Mouse (Mus musculus): ENCODE data around the gene Mtmr12. TPM values are rescaled to one million over a fixed set of nuclear protein-coding genes. Genes with fewer than 3 reads are reported as not detected.

Mtmr12 gene
- total and polyA plus RNA-seq, 2 experiments, result 3.4 to 6.5 TPM

DNA sequence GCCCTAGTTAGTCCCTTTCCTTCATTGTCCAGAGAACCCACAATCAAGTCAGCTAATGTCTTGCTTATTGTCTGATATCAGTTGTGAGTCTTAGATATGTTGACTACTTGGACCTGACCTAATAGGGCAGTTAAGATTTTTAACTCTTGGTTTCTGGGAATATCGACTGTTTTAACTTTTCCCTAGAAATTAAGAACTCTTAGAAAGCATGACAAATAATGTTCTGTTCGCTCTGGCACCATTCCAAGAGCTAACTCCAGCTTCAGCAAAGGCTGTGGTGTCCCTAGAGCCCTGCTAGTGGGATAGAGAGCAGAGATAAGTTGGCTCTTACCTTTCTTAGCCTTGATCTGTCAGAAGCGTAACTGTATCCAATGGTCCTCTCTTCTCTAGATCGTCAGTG lies 32.7 kb downstream of the Mtmr12 start:
- Histone ChIP-seq H3K27ac (replicated peaks; ENCODE audit: insufficient read depth, low read depth, low read length) (no peak overlapping the region), H3K36me3 (ENCODE audit: control insufficient read depth, insufficient read depth, low read length) (peaks cover 32% of the 10 kb centered on the region), H3K4me3 (ENCODE audit: insufficient read depth, low read depth, low read length) (no peak overlapping the region), H3K4me1 (ENCODE audit: control insufficient read depth, insufficient read depth, low read length) (no peaks in the 10 kb centered on the region), H3K9ac (ENCODE audit: low read depth, low read length) (no peak overlapping the region), H3K27me3 (ENCODE audit: control insufficient read depth, insufficient read depth, low read length) (no peaks in the 10 kb centered on the region), H3K79me2 (ENCODE audit: control insufficient read depth, insufficient read depth, low read length) (no peaks in the 10 kb centered on the region)
- 76% methylated on average over 4 of the region's 4 CpGs for WGBS
- no peak for TF ChIP-seq CTCF (IDR thresholded peaks at IDR 0.05; ENCODE audit: low read depth, low read length)
- TF ChIP-seq POLR2A (IDR thresholded peaks at IDR 0.05; ENCODE audit: extremely low read depth, insufficient read depth, low read length), result no peak
- no peak for DNase-seq (ENCODE audit: extremely low read depth, low read depth, low spot score)

DNA sequence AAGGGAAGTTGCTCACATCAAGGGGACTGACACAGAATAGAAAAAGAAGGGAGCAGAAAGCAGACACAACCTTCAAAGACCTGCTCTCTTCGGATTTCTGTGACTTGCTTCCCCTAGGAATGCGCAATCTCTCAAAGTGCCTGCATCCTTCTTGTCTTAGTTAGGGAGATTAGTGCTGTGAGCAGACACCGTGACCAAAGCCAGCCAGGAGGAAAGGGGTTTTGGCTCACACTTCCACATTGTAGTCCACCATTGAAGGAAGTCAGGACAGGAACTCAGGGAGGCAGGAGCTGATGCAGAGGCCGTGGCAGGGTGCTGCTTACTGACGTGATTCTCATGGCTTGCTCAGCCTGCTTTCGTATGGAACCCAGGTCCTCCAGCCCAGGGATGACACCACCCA lies 33.5 kb downstream of the Mtmr12 start:
- Histone ChIP-seq H3K79me2 (ENCODE audit: control insufficient read depth, insufficient read depth, low read length) (no peaks in the 10 kb centered on the region), H3K27me3 (ENCODE audit: control insufficient read depth, insufficient read depth, low read length) (no peaks in the 10 kb centered on the region), H3K4me3 (ENCODE audit: insufficient read depth, low read depth, low read length) (no peak overlapping the region), H3K27ac (replicated peaks; ENCODE audit: insufficient read depth, low read depth, low read length) (no peak overlapping the region), H3K9ac (ENCODE audit: low read depth, low read length) (no peak overlapping the region), H3K36me3 (ENCODE audit: control insufficient read depth, insufficient read depth, low read length) (peaks cover 28% of the 10 kb centered on the region), H3K4me1 (ENCODE audit: control insufficient read depth, insufficient read depth, low read length) (no peaks in the 10 kb centered on the region; the same call in 1 of the 2 replicates)
- no peak for DNase-seq (ENCODE audit: extremely low read depth, low read depth, low spot score)
- 91% methylated on average over 6 of the region's 6 CpGs for WGBS
- TF ChIP-seq POLR2A (IDR thresholded peaks at IDR 0.05; ENCODE audit: extremely low read depth, insufficient read depth, low read length), result no peak
- no peak for TF ChIP-seq CTCF (IDR thresholded peaks at IDR 0.05; ENCODE audit: low read depth, low read length)

DNA sequence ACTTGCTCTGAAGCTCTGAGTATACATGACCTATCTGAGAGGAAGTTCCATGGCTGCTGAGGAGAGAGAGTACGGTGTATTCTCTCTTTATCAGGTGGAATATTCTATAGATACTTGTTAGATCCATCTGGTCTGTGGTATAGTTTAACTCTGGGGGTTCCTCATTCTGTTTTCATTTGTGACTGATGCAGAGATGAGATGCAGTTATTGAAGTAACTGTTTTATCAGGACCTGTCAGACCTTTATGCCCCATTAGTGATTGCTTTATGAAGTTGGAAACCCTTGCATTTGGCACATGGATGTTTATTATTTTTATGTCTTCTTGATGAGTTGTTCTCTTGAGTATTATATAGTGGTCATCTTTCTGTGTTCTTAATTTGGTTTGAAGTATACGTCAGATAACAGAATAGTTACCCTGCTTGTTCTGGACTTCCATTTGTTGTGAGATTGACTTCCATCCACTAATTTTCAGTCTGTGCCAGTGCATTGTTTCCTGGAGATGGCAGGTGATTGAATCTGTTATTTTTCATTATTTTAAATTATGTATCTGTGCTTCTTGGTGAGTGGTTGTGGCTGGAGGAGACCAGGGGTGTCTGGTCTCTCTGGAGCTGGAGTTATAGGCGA lies 36.0 kb downstream of the Mtmr12 start:
- H3K4me3 ChIP-seq (ENCODE audit: insufficient read depth, low read depth, low read length), result no peak overlapping the region
- H3K36me3 ChIP-seq (ENCODE audit: control insufficient read depth, insufficient read depth, low read length), result peaks cover 28% of the 10 kb centered on the region
- H3K9ac ChIP-seq (ENCODE audit: low read depth, low read length), result no peak overlapping the region
- no peaks in the 10 kb centered on the region for H3K79me2 ChIP-seq (ENCODE audit: control insufficient read depth, insufficient read depth, low read length)
- no peaks in the 10 kb centered on the region; the same call in 1 of the 2 replicates for H3K4me1 ChIP-seq (ENCODE audit: control insufficient read depth, insufficient read depth, low read length)
- TF ChIP-seq POLR2A (IDR thresholded peaks at IDR 0.05; ENCODE audit: extremely low read depth, insufficient read depth, low read length) (no peak), CTCF (IDR thresholded peaks at IDR 0.05; ENCODE audit: low read depth, low read length) (no peak)
- H3K27me3 ChIP-seq (ENCODE audit: control insufficient read depth, insufficient read depth, low read length), result no peaks in the 10 kb centered on the region
- no peak overlapping the region for H3K27ac ChIP-seq (replicated peaks; ENCODE audit: insufficient read depth, low read depth, low read length)
- no peak for DNase-seq (ENCODE audit: extremely low read depth, low read depth, low spot score)
- WGBS, result 93% methylated on average over 3 of the region's 3 CpGs

DNA sequence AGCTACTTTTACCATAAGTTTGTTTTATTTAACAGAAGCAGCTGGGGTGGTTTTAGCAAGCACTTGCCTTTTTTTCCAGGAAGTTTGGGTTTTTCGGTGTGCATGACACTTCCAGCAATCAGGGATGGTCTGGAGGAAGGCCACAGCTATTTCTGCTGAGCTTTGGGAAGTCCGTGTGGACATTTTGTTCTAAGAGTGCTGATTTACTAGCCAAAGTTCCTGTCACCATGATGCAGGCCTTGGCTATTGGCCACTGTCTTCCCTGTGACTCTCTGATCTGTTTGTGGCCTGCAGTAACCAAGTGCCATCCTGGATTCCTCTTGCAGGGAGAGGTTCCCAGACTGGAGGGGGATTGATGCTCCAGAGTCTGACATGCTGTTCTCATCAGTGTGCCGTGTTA lies 39.0 kb downstream of the Mtmr12 start:
- Histone ChIP-seq H3K36me3 (ENCODE audit: control insufficient read depth, insufficient read depth, low read length) (peaks cover 22% of the 10 kb centered on the region), H3K9ac (ENCODE audit: low read depth, low read length) (no peak overlapping the region), H3K79me2 (ENCODE audit: control insufficient read depth, insufficient read depth, low read length) (no peaks in the 10 kb centered on the region), H3K27ac (replicated peaks; ENCODE audit: insufficient read depth, low read depth, low read length) (peak overlapping the region; percentile 2; the same call in 1 of the 2 replicates), H3K4me3 (ENCODE audit: insufficient read depth, low read depth, low read length) (no peak overlapping the region), H3K27me3 (ENCODE audit: control insufficient read depth, insufficient read depth, low read length) (no peaks in the 10 kb centered on the region), H3K4me1 (ENCODE audit: control insufficient read depth, insufficient read depth, low read length) (no peaks in the 10 kb centered on the region; the same call in 1 of the 2 replicates)
- TF ChIP-seq POLR2A (IDR thresholded peaks at IDR 0.05; ENCODE audit: extremely low read depth, insufficient read depth, low read length) (no peak), CTCF (IDR thresholded peaks at IDR 0.05; ENCODE audit: low read depth, low read length) (no peak)
- peak; percentile 24 for DNase-seq (ENCODE audit: extremely low read depth, low read depth, low spot score)
- 59% methylated on average over 3 of the region's 3 CpGs for WGBS

DNA sequence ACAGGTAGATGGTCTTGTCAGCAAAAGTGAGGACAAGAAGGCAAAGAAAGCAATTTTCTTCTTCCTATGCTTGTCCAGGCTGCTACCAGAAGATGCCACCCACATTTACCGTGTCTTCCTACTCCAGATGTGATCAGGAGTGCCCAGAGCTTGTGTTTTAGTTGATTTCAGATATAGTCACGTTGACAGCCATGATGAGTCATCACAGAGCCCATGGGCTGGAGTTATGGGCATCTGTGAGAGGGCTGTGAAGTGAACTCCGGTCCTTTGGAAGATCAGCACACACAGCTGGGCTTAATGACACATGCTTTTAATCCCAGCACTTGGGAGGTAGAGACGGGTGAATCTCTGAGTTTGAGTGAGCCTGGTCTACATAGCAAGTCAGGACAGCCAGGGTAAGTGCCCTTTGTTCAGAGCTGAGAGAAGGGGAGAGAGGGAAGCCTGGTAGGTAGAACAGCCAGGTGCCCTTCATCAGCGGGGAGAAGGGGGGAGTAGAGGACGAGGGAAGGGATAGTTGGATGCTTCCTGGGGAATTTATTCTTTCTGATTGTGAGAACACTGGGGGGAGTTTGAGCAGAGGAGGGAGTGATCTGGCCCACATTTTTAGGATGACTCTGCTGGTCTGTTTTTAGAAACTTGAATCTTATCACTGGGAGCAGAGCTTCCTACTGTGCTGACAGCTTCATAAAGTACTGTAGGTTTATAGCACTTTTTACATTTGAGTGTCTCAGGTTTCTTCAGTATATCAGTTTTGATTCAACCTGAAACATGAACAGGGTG lies 40.9 kb downstream of the Mtmr12 start:
- DNase-seq (ENCODE audit: extremely low read depth, low read depth, low spot score), result no peak
- no peak for TF ChIP-seq POLR2A (IDR thresholded peaks at IDR 0.05; ENCODE audit: extremely low read depth, insufficient read depth, low read length)
- no peak for TF ChIP-seq CTCF (IDR thresholded peaks at IDR 0.05; ENCODE audit: low read depth, low read length)
- no peak overlapping the region for H3K9ac ChIP-seq (ENCODE audit: low read depth, low read length)
- no peaks in the 10 kb centered on the region for H3K27me3 ChIP-seq (ENCODE audit: control insufficient read depth, insufficient read depth, low read length)
- no peaks in the 10 kb centered on the region for H3K79me2 ChIP-seq (ENCODE audit: control insufficient read depth, insufficient read depth, low read length)
- peaks cover 11% of the 10 kb centered on the region for H3K36me3 ChIP-seq (ENCODE audit: control insufficient read depth, insufficient read depth, low read length)
- H3K27ac ChIP-seq (replicated peaks; ENCODE audit: insufficient read depth, low read depth, low read length), result peak overlapping the region; percentile 84
- H3K4me1 ChIP-seq (ENCODE audit: control insufficient read depth, insufficient read depth, low read length), result no peaks in the 10 kb centered on the region; the same call in 1 of the 2 replicates
- WGBS, result 62% methylated on average over 6 of the region's 6 CpGs
- H3K4me3 ChIP-seq (ENCODE audit: insufficient read depth, low read depth, low read length), result no peak overlapping the region

Measured in liver, adult 2 months (tissue).